Mouse (Mus musculus) kidney, postnatal 36 days (tissue): ENCODE results near the gene Jam2.

ENCODE experiments used
- DNase-seq, 2 experiments: peaks; one replicate each; pipeline ENCODE4 v3.0.0; 2021 to 2022; ENCODE audit warnings: mixed read lengths in 2 of 2

Gene Jam2

GRCm38 (mm10) chr16:84774003-84774703 lies at the start of gene Jam2:
Gene Jam2, plus strand, starts transcription at chr16:84774123.
- DNase-seq = peak; percentile 60 to 64

- DNase-seq = no peak
Observed at GRCm38 (mm10) chr16:84734806-84735165, 39.1 kb upstream of the Jam2 start.

- peak; percentile 96 to 98 for DNase-seq
Observed at GRCm38 (mm10) chr16:84735166-84736105, 38.5 kb upstream of the Jam2 start, which contains the start of gene Mrpl39. Gene Mrpl39, minus strand, starts transcription at chr16:84735742.

- DNase-seq = no peak
Observed at GRCm38 (mm10) chr16:84737358-84737757, 36.6 kb upstream of the Jam2 start.

- DNase-seq = no peak
Observed at GRCm38 (mm10) chr16:84744703-84745490, 29.0 kb upstream of the Jam2 start.

GRCm38 (mm10) chr16:84745721-84746306 lies 28.1 kb upstream of the Jam2 start:
- DNase-seq = no peak

GRCm38 (mm10) chr16:84767956-84768355 lies 6.0 kb upstream of the Jam2 start:
- no peak for DNase-seq

GRCm38 (mm10) chr16:84769182-84769581 lies 4.7 kb upstream of the Jam2 start:
- no peak for DNase-seq

GRCm38 (mm10) chr16:84769619-84770464 lies 4.1 kb upstream of the Jam2 start:
- DNase-seq = no peak

- DNase-seq = no peak
Observed at GRCm38 (mm10) chr16:84770891-84771290, 3.0 kb upstream of the Jam2 start.

- no peak for DNase-seq
Observed at GRCm38 (mm10) chr16:84771461-84771860, 2.5 kb upstream of the Jam2 start.

GRCm38 (mm10) chr16:84772496-84773267 lies 1.2 kb upstream of the Jam2 start:
- DNase-seq = peak in 1 of 2 experiments; percentile 12

- DNase-seq = peak; percentile 3 to 5
Observed at GRCm38 (mm10) chr16:84773268-84773861, 558 bp upstream of the Jam2 start.

GRCm38 (mm10) chr16:84774761-84775231 lies 873 bp downstream of the Jam2 start:
- peak; percentile 12 to 40 for DNase-seq

GRCm38 (mm10) chr16:84775356-84775755 lies 1.4 kb downstream of the Jam2 start:
- no peak for DNase-seq

- peak; percentile 9 to 12 for DNase-seq
Observed at GRCm38 (mm10) chr16:84776089-84776784, 2.3 kb downstream of the Jam2 start.

GRCm38 (mm10) chr16:84778431-84778830 lies 4.5 kb downstream of the Jam2 start:
- DNase-seq = no peak

GRCm38 (mm10) chr16:84778861-84779630 lies 5.1 kb downstream of the Jam2 start:
- DNase-seq = no peak

GRCm38 (mm10) chr16:84779718-84780117 lies 5.8 kb downstream of the Jam2 start:
- no peak for DNase-seq
